In the genomic region with DNA sequence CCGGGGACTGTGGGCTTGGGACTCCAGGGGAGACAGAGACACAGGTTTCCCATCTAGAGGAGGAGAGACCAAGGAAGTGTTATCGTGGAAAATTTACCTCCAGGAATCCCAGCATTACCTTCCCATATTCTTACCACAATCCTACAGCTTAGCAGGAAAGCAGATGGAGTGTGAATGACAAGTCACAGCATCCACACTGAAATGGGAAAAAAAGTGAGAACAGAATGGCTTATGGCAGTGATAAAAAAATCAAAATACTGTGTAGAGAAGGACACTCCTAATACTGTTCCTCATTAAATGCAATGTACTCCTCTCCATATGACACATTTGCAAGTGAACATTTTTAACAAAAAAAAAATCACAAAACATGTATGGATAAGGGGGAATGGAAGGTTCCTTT, we compare ENCODE assay signal across 21 mouse cellular contexts.
A peak's percentile ranks its signal among the peaks of the same experiment; 100 is the strongest.
DNase-seq lines count a peak whose midpoint lies in the region; ATAC-seq and TF ChIP-seq lines count a peak whose summit lies in the region.
"Had no signal": no experiment of that assay in that cellular context is flagged by ENCODE, and none has a peak within 500 bp of the region (broad histone marks: within the 10 kb centered on the region; RNA-seq: fewer than 3 reads in every experiment).

No protein-coding gene starts in this region.

- no peak for TF ChIP-seq CTCF in layer of hippocampus, adult 2 months (conservative IDR thresholded peaks at IDR 0.05)

- no peak overlapping the region for H3K4me3 ChIP-seq in forebrain, embryonic 13.5 days
- H3K4me3 ChIP-seq in forebrain, embryonic 10.5 days = no peak overlapping the region
- H3K4me3 ChIP-seq in layer of hippocampus, adult 2 months = no peak overlapping the region
- H3K4me3 ChIP-seq: embryonic facial prominence, embryonic 12.5 days; heart, adult 2 months; heart, embryonic 15.5 days; hindbrain, embryonic 15.5 days had no signal

- no peak for DNase-seq in forebrain, embryonic 10.5 days (ENCODE audit: extremely low spot score, low spot score)
- peak in 1 of 2 experiments; percentile 16 for DNase-seq in layer of hippocampus, adult 2 months (ENCODE audit: low spot score in 2 of 2)
- no peak for DNase-seq in layer of hippocampus, adult 18-20 months (ENCODE audit: low spot score in 2 of 2)
- peak; percentile 35 for DNase-seq in right cerebral cortex, adult 18-20 months
- no peak for DNase-seq in right cerebral cortex, postnatal 25 days
- DNase-seq in telencephalon, adult 2 months (ENCODE audit: low read depth, low spot score) = peak; percentile 72
- no peak for DNase-seq in heart, postnatal 36 days
- DNase-seq: adrenal gland, postnatal 10 days; B cell, adult 2 months; cerebellum, adult 11 months; cerebellum, adult 8-10 months; cerebellum, postnatal 14 days; heart, adult 2 months had no signal

- no peaks in the 10 kb centered on the region; the same call in 1 of the 2 replicates for H3K4me1 ChIP-seq in forebrain, embryonic 13.5 days
- H3K4me1 ChIP-seq in forebrain, embryonic 10.5 days = no peaks in the 10 kb centered on the region
- H3K4me1 ChIP-seq: embryonic facial prominence, embryonic 12.5 days; heart, embryonic 15.5 days; hindbrain, embryonic 15.5 days had no signal

- H3K36me3 ChIP-seq in forebrain, embryonic 13.5 days (ENCODE audit: poor library complexity, severe bottlenecking) = peaks cover 10% of the 10 kb centered on the region; the same call in 1 of the 2 replicates
- H3K36me3 ChIP-seq in forebrain, embryonic 10.5 days (replicated peaks) = peaks cover 14% of the 10 kb centered on the region
- H3K36me3 ChIP-seq: embryonic facial prominence, embryonic 12.5 days; G1E; heart, embryonic 15.5 days had no signal

- no peak overlapping the region for H3K4me2 ChIP-seq in forebrain, embryonic 13.5 days
- H3K4me2 ChIP-seq: embryonic facial prominence, embryonic 12.5 days; heart, embryonic 11.5 days; heart, embryonic 15.5 days; hindbrain, embryonic 15.5 days had no signal

- H3K27ac ChIP-seq in forebrain, embryonic 13.5 days = peak overlapping the region; percentile 62; the same call in 1 of the 2 replicates
- H3K27ac ChIP-seq in forebrain, embryonic 10.5 days = no peak overlapping the region
- peak overlapping the region; percentile 54; the same call in 1 of the 2 replicates for H3K27ac ChIP-seq in layer of hippocampus, adult 2 months
- H3K27ac ChIP-seq: embryonic facial prominence, embryonic 12.5 days; heart, adult 2 months; heart, embryonic 15.5 days; hindbrain, embryonic 15.5 days had no signal

- H3K9ac ChIP-seq in forebrain, embryonic 13.5 days = no peak overlapping the region
- H3K9ac ChIP-seq: embryonic facial prominence, embryonic 12.5 days; heart, embryonic 15.5 days; hindbrain, embryonic 15.5 days had no signal

- 85% methylated on average over 2 of the region's 2 CpGs for WGBS in forebrain, embryonic 13.5 days
- 90% methylated on average over 2 of the region's 2 CpGs for WGBS in forebrain, embryonic 10.5 days

- no peaks in the 10 kb centered on the region for H3K27me3 ChIP-seq in forebrain, embryonic 13.5 days
- H3K27me3 ChIP-seq in forebrain, embryonic 10.5 days (ENCODE audit: poor library complexity, severe bottlenecking) = no peaks in the 10 kb centered on the region
- H3K27me3 ChIP-seq: embryonic facial prominence, embryonic 12.5 days; heart, embryonic 15.5 days; hindbrain, embryonic 15.5 days had no signal

- intact Hi-C loops in heart, postnatal 36 days (cut with DNase I) = no loop called here

- peak; percentile 67 for ATAC-seq in forebrain, embryonic 13.5 days
- ATAC-seq: CD4-positive, CD25-positive, alpha-beta regulatory T cell, adult 4 months; intestine, embryonic 16.5 days had no signal

- no peaks in the 10 kb centered on the region for H3K9me3 ChIP-seq in forebrain, embryonic 13.5 days (replicated peaks)
- H3K9me3 ChIP-seq in forebrain, embryonic 10.5 days = no peaks in the 10 kb centered on the region
- H3K9me3 ChIP-seq: embryonic facial prominence, embryonic 12.5 days; heart, embryonic 15.5 days; hindbrain, embryonic 15.5 days had no signal

Comparison
In these comparisons a context has a peak if more than half of its experiments do, and no peak if none do; other contexts are left out.
1. DNase-seq: peak in right cerebral cortex, adult 18-20 months (single experiment) and telencephalon, adult 2 months (single experiment); none in forebrain, embryonic 10.5 days (single experiment), layer of hippocampus, adult 18-20 months (0 of 2), right cerebral cortex, postnatal 25 days (single experiment) and heart, postnatal 36 days (0 of 2).